Mouse (Mus musculus): ENCODE measurements around the gene Il1rapl1.
"Not testable (repeated sequence)": the region's sequence is repeated elsewhere in the genome, so short reads cannot be mapped to it uniquely, and the experiment has no call there.

Il1rapl1 gene

GRCm38 (mm10) chrX:87655644-87656043 lies 459.8 kb downstream of the Il1rapl1 start:
- in situ Hi-C loops (cut with MseI, MboI), result no loop called here

GRCm38 (mm10) chrX:87600914-87601313 lies 514.5 kb downstream of the Il1rapl1 start:
- in situ Hi-C loops (cut with MseI, MboI), result no loop called here

GRCm38 (mm10) chrX:87507997-87508396 lies 607.4 kb downstream of the Il1rapl1 start:
- in situ Hi-C loops (cut with MseI, MboI), result no loop called here

DNA sequence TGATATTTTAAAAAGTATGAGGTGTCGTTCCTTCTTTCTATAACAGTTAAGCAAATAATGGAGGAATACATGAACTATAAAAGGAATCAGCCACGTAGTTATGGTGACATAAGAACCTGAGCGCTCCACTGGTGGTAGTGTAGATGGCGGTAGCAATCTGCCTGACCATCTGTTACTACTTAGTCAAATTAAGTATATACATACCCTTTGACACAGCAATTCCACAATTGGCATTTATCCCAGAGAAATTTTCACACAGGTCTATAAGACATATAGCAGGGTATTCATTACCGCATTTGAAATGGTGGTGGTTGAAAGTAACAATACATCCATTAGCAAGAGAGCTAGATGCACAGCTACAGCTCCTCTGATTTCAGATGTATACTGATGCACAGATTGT lies 612.8 kb downstream of the Il1rapl1 start:
- in situ Hi-C loops (cut with MseI, MboI), result no loop called here

DNA sequence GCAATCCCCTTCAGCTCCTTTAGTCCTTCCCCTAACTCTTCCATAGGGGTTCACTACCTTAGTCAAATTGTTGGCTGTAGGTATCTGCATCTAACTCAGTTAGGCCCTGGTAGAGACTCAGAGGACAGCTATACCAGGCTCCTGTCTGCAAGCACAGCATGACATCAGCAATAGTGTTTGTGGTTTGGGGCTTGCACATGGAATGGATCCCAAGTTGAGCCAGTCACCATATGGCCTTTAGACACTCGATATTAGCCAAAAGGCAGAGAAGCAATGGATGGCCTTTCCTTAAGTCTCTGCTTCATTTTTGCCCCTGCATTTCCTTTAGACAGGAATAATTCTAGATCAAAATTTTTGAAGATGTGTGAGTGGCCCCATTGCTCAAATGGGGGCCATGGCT lies 632.0 kb downstream of the Il1rapl1 start:
- in situ Hi-C loops (cut with MseI, MboI), result no loop called here

GRCm38 (mm10) chrX:87238191-87238590 lies 877.3 kb downstream of the Il1rapl1 start:
- in situ Hi-C loops (cut with MseI, MboI), result not testable (repeated sequence)

DNA sequence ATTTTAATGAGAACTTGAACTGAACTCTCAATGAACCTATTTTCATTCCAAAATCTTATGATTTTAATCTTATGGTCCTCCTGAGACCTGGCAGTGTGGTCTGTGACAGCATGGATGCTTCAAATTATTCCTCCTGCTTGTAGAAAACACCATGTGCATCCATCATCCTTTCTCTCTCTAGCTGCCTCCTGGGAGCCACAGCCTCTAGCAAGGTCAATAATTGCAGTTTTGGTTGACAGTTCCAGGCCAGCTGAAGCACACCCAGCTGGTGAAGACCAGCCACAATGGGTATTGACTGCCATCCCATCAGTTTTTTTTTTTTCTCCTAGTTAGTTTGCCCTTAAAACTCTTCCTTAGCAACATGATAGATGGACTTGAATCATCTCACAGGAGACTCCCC lies 890.2 kb downstream of the Il1rapl1 start:
- in situ Hi-C loops (cut with MseI, MboI), result no loop called here

DNA sequence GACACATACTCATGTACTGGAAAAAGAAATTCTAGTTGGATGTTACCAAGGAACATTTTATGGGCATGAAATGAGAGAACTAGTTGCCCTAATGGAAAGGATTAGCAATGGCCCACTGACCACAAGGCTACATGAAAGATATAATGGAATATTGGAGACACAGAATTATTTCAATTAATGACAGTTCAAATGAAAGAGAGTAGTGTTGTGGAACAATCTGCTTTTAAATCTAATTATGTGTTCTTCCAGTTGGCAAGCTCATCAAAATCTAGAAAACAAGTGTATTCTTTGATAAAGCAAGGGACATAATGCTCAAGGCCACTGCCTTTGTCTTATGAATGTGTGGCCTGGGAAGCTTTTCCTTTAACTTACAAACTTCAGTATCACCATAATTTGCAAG lies 1113.1 kb downstream of the Il1rapl1 start:
- in situ Hi-C loops (cut with MseI, MboI), result no loop called here

DNA sequence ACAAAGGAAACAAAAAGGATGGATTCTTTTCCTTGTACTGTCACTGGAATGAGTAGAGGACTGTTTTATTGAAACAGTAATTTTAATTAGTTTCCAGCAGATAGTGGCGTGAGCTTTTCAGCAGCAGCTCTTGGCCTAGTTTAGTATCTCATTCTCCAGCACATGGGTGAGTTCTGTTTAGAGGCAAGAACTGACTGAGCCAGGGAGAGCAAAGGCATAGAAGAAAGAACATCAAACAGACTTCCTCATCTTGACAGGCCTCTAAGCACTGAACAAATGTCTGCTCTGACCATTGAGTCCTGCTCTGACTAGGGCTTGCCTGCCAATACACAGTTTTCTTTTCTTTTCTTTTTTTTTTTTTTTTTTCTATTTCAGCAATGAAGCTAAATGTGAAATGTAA lies 1160.3 kb downstream of the Il1rapl1 start:
- in situ Hi-C loops (cut with MseI, MboI), result no loop called here

DNA sequence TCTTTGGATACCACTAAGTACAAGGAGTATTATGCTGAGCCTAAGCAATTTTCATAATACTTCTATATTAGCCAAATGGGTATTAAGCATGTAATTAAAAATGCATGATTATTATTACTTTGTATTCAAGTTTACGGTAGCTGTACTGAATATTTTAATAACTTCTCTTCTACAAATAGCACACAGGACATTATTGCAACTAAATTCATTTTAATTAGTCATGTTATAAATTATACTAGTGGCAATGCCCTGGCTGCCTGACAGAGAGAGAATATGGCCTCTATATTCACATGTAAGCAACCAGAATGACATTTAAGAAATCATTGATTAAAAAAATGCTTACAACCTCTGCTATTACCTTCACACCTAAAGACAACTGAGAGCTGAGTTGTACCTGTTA lies 1160.8 kb downstream of the Il1rapl1 start:
- in situ Hi-C loops (cut with MseI, MboI), result no loop called here

GRCm38 (mm10) chrX:86950940-86951339 lies 1164.5 kb downstream of the Il1rapl1 start:
- in situ Hi-C loops (cut with MseI, MboI), result no loop called here

DNA sequence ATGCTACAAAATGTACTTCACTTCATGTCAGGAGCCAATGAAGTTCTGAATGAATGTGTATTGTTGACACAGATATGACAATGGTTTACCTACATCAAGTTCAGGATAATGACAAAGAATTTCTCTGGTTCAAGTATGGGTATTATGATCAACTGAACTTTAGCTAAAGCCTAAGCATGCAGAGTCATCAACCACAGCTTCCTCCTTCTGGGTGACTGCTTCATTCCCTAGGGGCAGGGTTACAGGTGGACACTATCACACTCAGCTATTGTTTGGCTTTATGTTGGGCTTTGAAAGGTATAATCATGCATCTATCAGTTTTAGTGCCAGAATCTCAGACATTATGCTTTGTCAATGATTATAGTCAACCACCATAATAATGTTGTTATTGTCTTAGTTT lies 1166.3 kb downstream of the Il1rapl1 start:
- in situ Hi-C loops (cut with MseI, MboI), result no loop called here

GRCm38 (mm10) chrX:86854835-86855234 lies 1260.6 kb downstream of the Il1rapl1 start:
- in situ Hi-C loops (cut with MseI, MboI), result loop anchor here in 1 of 2 experiments (25.0 kb wide), 1 partner anchor 368 kb away; no protein-coding TSS in a partner anchor

- in situ Hi-C loops (cut with MseI, MboI), result no loop called here
These were observed 1307.2 kb downstream of the Il1rapl1 start for GRCm38 (mm10) chrX:86808218-86808617.

DNA sequence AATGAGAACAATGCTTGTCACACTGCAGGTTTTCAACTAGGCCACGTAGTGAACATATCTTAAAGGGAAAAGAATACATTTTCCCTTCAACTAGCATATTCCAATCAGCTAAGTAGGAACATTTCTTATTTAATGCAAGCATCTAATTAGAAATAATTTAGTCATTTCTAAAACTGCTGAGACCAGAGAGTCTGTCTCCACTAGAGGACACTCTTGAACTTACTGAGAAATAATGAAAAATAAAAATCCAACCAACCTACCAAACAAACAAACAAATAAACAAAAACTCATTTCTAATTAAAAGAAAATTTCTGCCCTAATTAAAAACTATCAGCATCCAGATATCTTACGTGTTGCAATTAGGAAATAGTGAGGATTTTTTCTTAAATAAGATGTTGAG lies 1312.7 kb downstream of the Il1rapl1 start:
- in situ Hi-C loops (cut with MseI, MboI), result no loop called here

GRCm38 (mm10) chrX:86728803-86729202 lies 1386.6 kb downstream of the Il1rapl1 start:
- in situ Hi-C loops (cut with MseI, MboI), result no loop called here
